Mouse (Mus musculus): ENCODE data around the gene Accs. TPM values are rescaled to one million over a fixed set of nuclear protein-coding genes. Genes with fewer than 3 reads are reported as not detected.

Gene Accs
- polyA plus RNA-seq, 1 experiment from 2014 or later: 9.2 TPM

DNA sequence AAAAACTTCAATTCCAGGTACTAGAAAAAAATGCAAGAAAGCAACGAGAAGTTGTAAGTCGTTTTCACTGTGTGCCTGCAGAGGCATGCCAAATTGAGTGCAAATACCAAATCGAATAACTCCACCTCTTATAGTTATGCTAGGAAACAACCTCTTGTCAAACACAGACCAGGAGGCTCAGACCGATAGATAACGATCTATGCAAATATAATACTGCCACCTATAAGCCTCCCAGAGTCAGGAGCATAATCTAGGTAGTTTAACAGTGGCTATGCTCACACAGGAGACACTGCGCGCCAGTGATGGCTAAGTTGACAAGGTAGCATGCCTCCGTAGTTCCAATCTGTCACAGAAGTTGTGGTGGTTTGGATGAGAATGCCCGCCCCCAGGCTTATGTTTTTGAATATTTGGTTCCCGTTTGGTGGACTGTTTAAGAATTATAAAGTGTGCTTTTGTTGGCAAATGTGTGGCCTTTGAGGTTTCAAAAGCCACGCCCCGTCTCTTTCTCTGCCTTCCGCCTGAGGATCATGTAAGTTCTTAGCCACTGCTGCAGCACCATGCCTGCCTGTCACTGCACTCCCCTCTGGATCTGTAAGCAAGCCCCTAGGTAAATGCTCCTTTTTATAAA is 688 bp upstream of the Accs start:
- no peaks in the 10 kb centered on the region for H3K9me3 ChIP-seq
- H3K4me2 ChIP-seq: peak overlapping the region; percentile 74
- peak overlapping the region; percentile 64; the same call in 1 of the 2 replicates for H3K4me3 ChIP-seq
- H3K9ac ChIP-seq: no peak overlapping the region
- no peak overlapping the region for H3K27ac ChIP-seq
- no peaks in the 10 kb centered on the region for H3K27me3 ChIP-seq
- H3K36me3 ChIP-seq: no peaks in the 10 kb centered on the region; the same call in 1 of the 2 replicates
- H3K4me1 ChIP-seq: peaks cover 8% of the 10 kb centered on the region
- WGBS: 37% methylated on average over 13 of the region's 13 CpGs
- ATAC-seq (ENCODE audit: borderline replicate concordance, extremely low read depth, low FRiP score, low TSS enrichment): no peak

DNA sequence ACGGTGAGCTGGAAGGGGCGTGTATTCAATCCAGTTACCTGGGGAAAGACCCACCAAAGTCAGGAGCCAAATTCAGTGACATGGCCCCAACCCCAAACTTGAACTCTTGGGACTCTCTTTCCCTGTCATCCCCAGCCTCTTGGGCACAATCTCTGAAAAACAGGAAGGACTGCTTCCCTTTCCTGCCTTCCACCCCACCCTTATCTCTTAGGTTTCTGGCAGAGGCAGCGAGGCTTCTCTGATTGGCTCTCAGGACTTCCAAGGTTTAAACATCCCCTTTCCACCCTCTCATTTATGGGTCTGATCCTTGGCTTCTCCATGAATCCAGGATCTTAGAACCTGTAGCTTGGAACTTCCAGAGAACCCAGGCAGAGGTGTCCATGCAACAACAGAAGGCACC is 8.4 kb downstream of the Accs start:
- H3K4me1 ChIP-seq: no peaks in the 10 kb centered on the region
- peaks cover 41% of the 10 kb centered on the region for H3K36me3 ChIP-seq
- no peaks in the 10 kb centered on the region for H3K9me3 ChIP-seq
- H3K9ac ChIP-seq: no peak overlapping the region
- H3K27me3 ChIP-seq: no peaks in the 10 kb centered on the region
- 88% methylated on average over 3 of the region's 3 CpGs for WGBS
- no peak overlapping the region for H3K4me2 ChIP-seq
- no peak overlapping the region for H3K4me3 ChIP-seq
- no peak for ATAC-seq (ENCODE audit: borderline replicate concordance, extremely low read depth, low FRiP score, low TSS enrichment)
- H3K27ac ChIP-seq: no peak overlapping the region

DNA sequence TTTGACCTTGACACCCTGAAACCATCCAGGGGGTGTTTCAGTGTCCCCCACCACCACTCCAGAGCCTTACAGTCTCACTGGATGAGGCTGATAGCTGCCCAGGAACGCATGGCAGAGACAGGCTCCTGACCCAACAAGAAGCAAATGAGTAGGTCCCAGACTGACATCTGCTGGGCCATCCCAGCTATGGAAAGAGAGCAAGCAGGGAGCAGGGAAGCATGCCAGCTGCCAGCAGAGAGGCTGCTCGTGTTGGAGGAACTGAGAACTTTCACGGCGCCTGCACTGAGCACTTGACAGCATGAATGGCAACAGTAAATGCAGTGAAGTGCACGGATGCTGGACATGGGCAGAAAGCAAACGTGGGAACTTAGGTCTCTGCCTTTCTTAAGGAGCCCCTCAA is 9.6 kb downstream of the Accs start:
- no peak overlapping the region for H3K27ac ChIP-seq
- no peak overlapping the region for H3K4me2 ChIP-seq
- H3K4me3 ChIP-seq: no peak overlapping the region
- WGBS: 76% methylated on average over 6 of the region's 6 CpGs
- H3K9ac ChIP-seq: no peak overlapping the region
- no peak for ATAC-seq (ENCODE audit: borderline replicate concordance, extremely low read depth, low FRiP score, low TSS enrichment)
- no peaks in the 10 kb centered on the region for H3K27me3 ChIP-seq
- H3K9me3 ChIP-seq: no peaks in the 10 kb centered on the region
- peaks cover 47% of the 10 kb centered on the region for H3K36me3 ChIP-seq
- no peaks in the 10 kb centered on the region for H3K4me1 ChIP-seq

DNA sequence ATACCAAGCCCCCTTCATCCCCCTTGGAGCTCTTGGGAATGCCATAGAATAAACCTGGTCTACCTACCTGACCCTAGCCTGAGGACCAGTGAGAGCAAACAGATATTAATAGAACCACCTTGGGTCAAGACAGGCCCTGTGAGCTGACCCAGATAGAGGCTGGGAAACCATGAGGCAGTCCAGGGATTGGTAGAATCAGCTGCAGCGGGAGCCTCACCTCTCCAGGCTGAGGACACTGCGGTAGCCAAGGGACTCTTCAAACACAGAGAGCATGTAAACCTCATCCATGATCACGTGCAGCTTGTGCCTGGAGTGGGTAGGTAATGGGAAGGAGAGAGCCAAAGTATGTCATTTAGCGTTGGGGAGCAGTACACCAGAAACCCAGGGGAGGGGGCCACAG is 10.8 kb downstream of the Accs start:
- no peak overlapping the region for H3K9ac ChIP-seq
- no peaks in the 10 kb centered on the region for H3K4me1 ChIP-seq
- no peak overlapping the region for H3K27ac ChIP-seq
- no peak overlapping the region for H3K4me3 ChIP-seq
- peaks cover 39% of the 10 kb centered on the region for H3K36me3 ChIP-seq
- ATAC-seq (ENCODE audit: borderline replicate concordance, extremely low read depth, low FRiP score, low TSS enrichment): no peak
- H3K9me3 ChIP-seq: no peaks in the 10 kb centered on the region
- WGBS: 81% methylated on average over 4 of the region's 4 CpGs
- no peaks in the 10 kb centered on the region for H3K27me3 ChIP-seq
- no peak overlapping the region for H3K4me2 ChIP-seq

DNA sequence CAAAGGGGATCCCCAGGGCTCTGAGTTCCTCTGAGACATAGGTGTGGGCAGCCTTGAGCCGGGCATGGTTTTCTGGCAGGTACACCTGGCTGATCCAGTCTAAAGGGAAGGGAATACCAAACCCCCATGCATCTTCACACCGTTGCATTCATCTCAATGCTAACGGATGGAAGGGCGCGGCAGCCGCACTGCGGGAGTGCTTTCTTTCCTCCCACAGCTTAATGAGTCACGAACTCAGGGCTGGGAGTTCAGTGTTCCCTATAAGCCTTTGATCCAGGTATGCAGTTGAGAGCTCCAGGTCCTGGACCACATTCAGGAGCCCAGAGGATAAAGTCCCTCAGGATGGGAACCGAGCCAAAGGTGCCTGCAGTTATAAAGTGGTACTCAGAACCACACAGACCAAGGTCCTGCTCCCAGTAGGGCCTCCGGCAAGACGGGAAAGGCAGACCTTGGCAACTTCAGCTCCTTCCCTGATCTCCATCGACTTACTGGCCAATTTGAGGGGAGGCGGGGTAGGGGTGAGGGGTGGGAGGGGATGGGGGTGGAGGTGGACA is 13.4 kb downstream of the Accs start:
- Histone ChIP-seq H3K9ac (no peak overlapping the region), H3K4me1 (no peaks in the 10 kb centered on the region), H3K27ac (no peak overlapping the region), H3K9me3 (no peaks in the 10 kb centered on the region), H3K36me3 (peaks cover 22% of the 10 kb centered on the region; the same call in 1 of the 2 replicates), H3K27me3 (no peaks in the 10 kb centered on the region), H3K4me2 (no peak overlapping the region), H3K4me3 (no peak overlapping the region)
- 72% methylated on average over 13 of the region's 13 CpGs for WGBS
- ATAC-seq (ENCODE audit: borderline replicate concordance, extremely low read depth, low FRiP score, low TSS enrichment): no peak

DNA sequence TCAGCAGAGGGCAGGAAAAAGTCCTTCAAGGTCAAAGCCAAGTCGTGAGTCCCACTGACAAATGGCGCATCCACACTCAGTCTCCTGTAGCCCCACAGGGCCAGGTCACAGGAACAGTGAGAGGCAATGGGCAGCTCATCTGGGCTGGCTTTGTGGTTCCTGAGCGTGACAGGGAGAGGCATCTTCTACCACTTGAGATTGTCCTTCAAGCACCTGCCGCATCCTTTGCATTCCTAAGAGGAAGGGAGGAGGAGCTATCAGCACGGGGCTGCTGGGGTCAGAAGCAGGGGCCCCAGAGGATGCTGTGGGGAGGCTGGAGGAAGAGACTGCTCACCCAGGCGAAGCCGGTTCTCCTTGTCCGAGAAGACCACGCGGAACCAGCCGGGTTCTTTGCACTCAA is 14.1 kb downstream of the Accs start:
- H3K36me3 ChIP-seq: peaks cover 14% of the 10 kb centered on the region; the same call in 1 of the 2 replicates

DNA sequence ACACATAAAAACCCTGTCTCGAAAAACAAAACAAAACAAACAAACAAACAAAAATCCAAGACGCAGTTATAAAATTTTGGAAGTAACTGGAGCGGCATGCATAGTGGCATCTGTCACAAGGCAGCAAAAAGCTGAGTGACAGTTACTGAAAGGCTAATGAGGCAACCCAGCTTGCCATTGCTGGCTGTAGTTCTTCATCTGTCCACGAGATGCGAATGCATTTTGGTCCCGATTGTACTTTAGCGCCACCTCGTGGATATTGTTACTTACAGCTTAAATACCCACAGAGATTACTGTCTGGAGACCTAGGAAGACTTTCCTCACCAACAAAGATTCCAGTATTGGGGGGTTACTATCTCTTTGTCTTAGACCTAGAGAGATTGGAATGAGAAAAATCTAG is 26.2 kb downstream of the Accs start:
- H3K9ac ChIP-seq: no peak overlapping the region
- H3K9me3 ChIP-seq: no peaks in the 10 kb centered on the region
- no peaks in the 10 kb centered on the region for H3K27me3 ChIP-seq
- H3K4me1 ChIP-seq: peaks cover 10% of the 10 kb centered on the region
- H3K4me3 ChIP-seq: no peak overlapping the region
- no peaks in the 10 kb centered on the region for H3K36me3 ChIP-seq
- WGBS: 15% methylated on average over 8 of the region's 8 CpGs
- no peak overlapping the region for H3K27ac ChIP-seq
- ATAC-seq (ENCODE audit: borderline replicate concordance, extremely low read depth, low FRiP score, low TSS enrichment): no peak
- no peak overlapping the region for H3K4me2 ChIP-seq

More for the DNA sequence above, 14.1 kb downstream of the Accs start:
- 72% methylated on average over 11 of the region's 11 CpGs for WGBS
- Histone ChIP-seq H3K27ac (no peak overlapping the region), H3K4me1 (no peaks in the 10 kb centered on the region), H3K27me3 (no peaks in the 10 kb centered on the region), H3K9me3 (no peaks in the 10 kb centered on the region), H3K4me3 (no peak overlapping the region), H3K9ac (no peak overlapping the region), H3K4me2 (no peak overlapping the region)
- no peak for ATAC-seq (ENCODE audit: borderline replicate concordance, extremely low read depth, low FRiP score, low TSS enrichment)

DNA sequence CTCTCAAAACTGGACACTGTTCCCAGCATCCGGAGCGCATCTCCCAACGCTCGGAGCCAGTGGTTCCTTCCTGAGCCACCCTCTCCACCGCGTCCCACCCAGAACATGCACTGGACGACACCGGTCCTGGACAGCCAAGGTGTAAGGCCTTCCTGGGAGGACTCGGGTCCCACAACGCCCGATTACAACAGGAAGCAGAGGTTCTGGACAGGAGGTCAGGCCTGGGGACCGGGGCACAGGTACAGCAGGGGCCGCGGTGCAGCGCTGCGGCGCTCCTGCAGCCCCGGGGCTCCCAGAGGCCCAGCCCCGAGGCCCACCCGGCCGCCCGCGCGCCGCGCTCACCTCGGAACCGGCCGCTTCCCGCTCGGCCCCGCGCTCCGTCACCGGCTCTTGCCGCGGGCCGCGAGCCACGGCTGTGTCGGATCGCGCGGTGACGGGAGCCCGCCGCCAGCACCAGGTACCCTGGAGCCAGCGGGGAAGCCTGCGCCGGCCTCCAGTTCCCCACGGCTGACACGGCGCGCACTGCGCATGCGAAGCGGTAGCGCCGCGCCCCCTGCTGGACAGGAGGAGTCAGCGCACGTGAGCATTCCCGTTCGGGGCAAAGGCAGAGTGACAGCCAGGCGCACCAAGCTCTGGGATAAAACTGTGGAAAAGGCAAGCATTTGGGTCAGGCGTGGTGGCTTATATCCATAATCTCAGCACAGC is 27.5 kb downstream of the Accs start, which contains the start of gene Ext2:
Ext2 (minus strand) TSS at position 524 of the 705 bp plus-strand sequence.
- ATAC-seq (ENCODE audit: borderline replicate concordance, extremely low read depth, low FRiP score, low TSS enrichment): peak; percentile 89
- H3K4me3 ChIP-seq: peak within 1 kb of the TSS; percentile 83
- peaks cover 10% of the 10 kb centered on the region for H3K4me1 ChIP-seq
- no peaks in the 10 kb centered on the region for H3K36me3 ChIP-seq
- H3K9me3 ChIP-seq: no peaks in the 10 kb centered on the region
- no peaks in the 10 kb centered on the region for H3K27me3 ChIP-seq
- peak within 1 kb of the TSS; percentile 69 for H3K4me2 ChIP-seq
- H3K27ac ChIP-seq: no peak within 1 kb of the TSS
- H3K9ac ChIP-seq: peak within 1 kb of the TSS; percentile 82
- WGBS: 2% methylated on average over 66 of the region's 66 CpGs

DNA sequence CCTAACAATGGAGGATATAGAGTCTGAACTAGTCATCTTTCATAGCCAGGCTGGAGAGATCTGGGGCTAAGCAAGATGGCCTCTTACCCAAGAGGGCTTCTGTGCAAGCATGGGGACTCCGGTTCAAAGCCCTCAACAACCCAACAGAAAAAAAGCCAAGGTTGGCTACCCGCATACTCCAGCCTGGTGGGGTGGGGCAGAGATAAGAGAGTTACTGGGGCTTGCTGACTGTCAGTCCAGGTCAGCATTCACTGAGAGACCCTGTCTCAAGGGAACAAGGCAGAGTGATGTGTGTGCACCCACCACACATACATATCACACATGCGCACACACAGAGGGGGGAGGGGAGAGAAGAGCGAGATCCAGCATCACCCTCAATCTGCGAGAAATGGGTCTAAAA is 32.0 kb downstream of the Accs start:
- Histone ChIP-seq H3K27me3 (no peaks in the 10 kb centered on the region), H3K36me3 (peaks cover 8% of the 10 kb centered on the region), H3K27ac (no peak overlapping the region), H3K4me3 (no peak overlapping the region), H3K4me1 (peaks cover 10% of the 10 kb centered on the region), H3K9ac (no peak overlapping the region), H3K9me3 (no peaks in the 10 kb centered on the region), H3K4me2 (no peak overlapping the region)
- ATAC-seq (ENCODE audit: borderline replicate concordance, extremely low read depth, low FRiP score, low TSS enrichment): no peak
- WGBS: 87% methylated on average over 5 of the region's 5 CpGs

DNA sequence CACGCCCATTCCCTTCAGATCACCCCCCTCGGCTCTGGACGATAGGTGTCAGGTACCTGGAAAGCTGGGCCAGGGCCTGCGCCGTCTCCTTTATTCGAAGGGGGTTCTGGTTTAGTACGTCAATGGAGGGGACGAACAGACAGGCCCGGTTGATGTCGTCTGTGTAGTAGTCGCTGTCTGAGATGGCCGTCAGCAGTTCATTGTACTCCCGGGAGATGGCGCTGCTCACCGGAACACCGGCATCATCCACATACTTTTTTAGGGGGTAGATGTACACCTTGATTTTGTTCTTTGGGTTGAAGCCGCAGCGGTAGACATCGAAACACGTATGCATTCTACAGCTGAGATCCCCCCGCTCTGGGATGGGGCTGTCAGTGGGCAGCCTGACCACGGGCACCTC is 36.4 kb downstream of the Accs start:
- H3K27me3 ChIP-seq: no peaks in the 10 kb centered on the region
- H3K27ac ChIP-seq: no peak overlapping the region
- H3K4me2 ChIP-seq: no peak overlapping the region
- H3K9me3 ChIP-seq: no peaks in the 10 kb centered on the region
- ATAC-seq (ENCODE audit: borderline replicate concordance, extremely low read depth, low FRiP score, low TSS enrichment): no peak
- H3K9ac ChIP-seq: no peak overlapping the region
- WGBS: 88% methylated on average over 22 of the region's 22 CpGs
- H3K4me3 ChIP-seq: no peak overlapping the region
- H3K4me1 ChIP-seq: no peaks in the 10 kb centered on the region
- peaks cover 24% of the 10 kb centered on the region for H3K36me3 ChIP-seq

DNA sequence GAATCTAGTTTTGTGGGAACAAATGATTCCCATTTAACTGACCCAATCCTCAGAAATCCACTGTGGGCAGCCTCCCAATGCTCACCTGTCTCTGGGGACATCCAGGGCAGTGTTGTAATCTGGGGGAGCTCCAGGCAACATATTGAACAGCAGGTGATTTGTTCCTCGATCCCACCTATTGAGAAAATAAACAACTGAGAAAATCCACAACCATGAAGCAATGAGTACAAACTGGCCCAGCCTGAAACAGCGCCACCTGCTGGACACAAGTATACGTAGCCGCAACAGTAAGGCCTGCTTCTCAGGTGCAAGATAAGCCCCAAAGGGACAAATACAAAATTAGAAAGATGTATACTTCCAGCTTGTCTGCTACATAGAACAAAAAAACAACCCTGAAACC is 37.9 kb downstream of the Accs start:
- no peaks in the 10 kb centered on the region for H3K4me1 ChIP-seq
- no peak overlapping the region for H3K4me2 ChIP-seq
- no peaks in the 10 kb centered on the region for H3K27me3 ChIP-seq
- H3K9ac ChIP-seq: no peak overlapping the region
- H3K9me3 ChIP-seq: no peaks in the 10 kb centered on the region
- no peak overlapping the region for H3K4me3 ChIP-seq
- WGBS: 33% methylated on average over 4 of the region's 4 CpGs
- no peak overlapping the region for H3K27ac ChIP-seq
- ATAC-seq (ENCODE audit: borderline replicate concordance, extremely low read depth, low FRiP score, low TSS enrichment): no peak
- H3K36me3 ChIP-seq: peaks cover 35% of the 10 kb centered on the region

DNA sequence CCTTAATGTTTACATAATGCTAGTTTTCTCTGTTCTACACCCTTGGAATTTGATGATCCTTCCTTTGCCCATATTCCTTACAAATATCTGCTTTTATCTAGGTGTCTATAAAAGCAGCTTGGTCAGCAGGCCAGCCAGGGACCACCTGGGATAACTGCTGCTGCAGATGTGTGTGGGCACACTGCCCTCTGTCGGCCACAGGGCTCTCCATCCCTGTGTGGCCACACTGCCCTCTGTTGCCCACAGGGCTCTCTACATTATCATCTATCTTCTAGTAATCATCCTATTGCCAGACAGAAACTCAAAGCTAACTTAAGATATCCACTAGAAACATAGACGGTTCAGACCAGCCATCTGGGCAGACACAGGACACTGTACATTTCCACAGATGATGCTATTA is 39.8 kb downstream of the Accs start:
- peaks cover 49% of the 10 kb centered on the region for H3K36me3 ChIP-seq
- WGBS: 7% methylated on average over 2 of the region's 2 CpGs
- no peak; the same call in 1 of the 2 replicates for ATAC-seq (ENCODE audit: borderline replicate concordance, extremely low read depth, low FRiP score, low TSS enrichment)
- H3K9ac ChIP-seq: no peak overlapping the region
- H3K27ac ChIP-seq: no peak overlapping the region
- H3K9me3 ChIP-seq: no peaks in the 10 kb centered on the region
- no peaks in the 10 kb centered on the region for H3K4me1 ChIP-seq
- no peaks in the 10 kb centered on the region for H3K27me3 ChIP-seq
- H3K4me2 ChIP-seq: no peak overlapping the region
- no peak overlapping the region for H3K4me3 ChIP-seq
